Mouse (Mus musculus) heart, adult 18-20 months (tissue): ENCODE results near the gene Smarca4. TPM values are rescaled to one million over a fixed set of nuclear protein-coding genes. Genes with fewer than 3 reads are reported as not detected.
"Not testable (repeated sequence)": the region's sequence is repeated elsewhere in the genome, so short reads cannot be mapped to it uniquely, and the experiment has no call there.

Source experiments
- DNase-seq, 2 experiments: peaks; one replicate each; pipeline ENCODE4 v3.0.0; 2021 to 2022; ENCODE audit warnings: mixed read lengths in 1 of 2
- long read RNA-seq, 2 experiments: library from polyadenylated mRNA; stranded (forward); transcript quantifications; one replicate each; pipeline ENCODE4 v2.0.0; 2021
- total RNA-seq, 2 experiments: library from RNA; stranded (reverse); gene quantifications; 2 replicates each; pipeline ENCODE4 v1.2.3; 2021

Smarca4 gene
- 10 to 100 TPM; 45.7 to 50.8 TPM for total RNA-seq
- long read RNA-seq, experiment 1, full-length matches to known transcripts: 3 of 35 reads
- long read RNA-seq, experiment 1, partial matches to known transcripts: 25 of 35 reads
- long read RNA-seq, experiment 1, other reads (novel, unspliced or antisense): 7 of 35 reads
- long read RNA-seq, experiment 2, partial matches to known transcripts: 12 of 14 reads
- long read RNA-seq, experiment 2, other reads (novel, unspliced or antisense): 2 of 14 reads

DNA sequence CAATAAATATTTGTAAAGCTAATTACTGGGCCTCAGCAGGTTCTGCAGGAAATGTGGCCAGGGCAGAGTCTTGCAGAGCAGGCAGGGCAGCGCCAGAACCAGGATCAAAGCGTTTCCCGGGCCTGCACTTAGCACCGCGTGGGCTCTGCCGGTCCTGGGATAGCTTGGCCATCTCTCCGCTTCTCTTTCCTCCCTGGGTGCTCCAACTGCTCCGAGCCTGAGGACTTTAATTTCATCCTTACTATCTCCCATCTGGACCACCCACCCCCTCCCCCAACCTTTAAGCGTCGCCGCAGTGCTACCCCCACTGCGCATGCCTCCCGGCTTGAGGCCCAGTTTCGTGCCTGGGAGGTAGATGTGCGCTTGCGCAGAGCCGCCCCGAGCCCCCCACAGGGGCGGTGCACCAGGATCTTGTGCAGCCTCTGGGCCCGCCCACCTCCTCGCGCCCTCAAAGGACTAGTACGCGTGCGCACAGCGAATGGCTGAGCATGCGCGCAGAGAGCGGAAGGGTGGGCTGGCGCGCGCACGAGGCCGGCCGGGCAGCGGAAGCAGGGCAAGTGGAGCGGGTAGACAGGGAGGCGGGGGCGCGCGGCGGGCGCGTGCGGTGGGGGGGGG lies at the start of gene Smarca4:
TSS of gene Smarca4 (plus strand) at position 553 of the 615 bp plus-strand sequence.
- peak; percentile 99 to 100 for DNase-seq

DNA sequence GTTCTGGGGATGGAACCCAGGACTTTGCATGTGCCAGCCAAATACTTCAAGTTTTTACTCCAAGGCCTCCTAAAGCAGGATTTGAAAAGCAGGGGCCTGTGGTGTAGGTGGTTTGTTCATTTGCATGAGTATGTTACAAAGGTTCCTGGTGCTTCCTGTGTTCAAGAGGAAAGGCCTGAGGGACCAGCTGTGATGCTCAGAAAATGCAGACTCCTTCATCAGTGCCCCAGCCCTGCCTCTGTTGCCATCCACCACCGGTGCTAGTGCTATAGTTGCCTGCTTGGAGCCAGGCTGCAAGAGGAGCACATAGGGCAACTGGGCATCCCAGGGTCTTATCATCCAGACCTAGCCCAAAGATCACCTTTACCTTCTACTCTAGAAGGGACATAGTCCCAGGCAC lies 49.4 kb upstream of the Smarca4 start:
- DNase-seq: no peak

DNA sequence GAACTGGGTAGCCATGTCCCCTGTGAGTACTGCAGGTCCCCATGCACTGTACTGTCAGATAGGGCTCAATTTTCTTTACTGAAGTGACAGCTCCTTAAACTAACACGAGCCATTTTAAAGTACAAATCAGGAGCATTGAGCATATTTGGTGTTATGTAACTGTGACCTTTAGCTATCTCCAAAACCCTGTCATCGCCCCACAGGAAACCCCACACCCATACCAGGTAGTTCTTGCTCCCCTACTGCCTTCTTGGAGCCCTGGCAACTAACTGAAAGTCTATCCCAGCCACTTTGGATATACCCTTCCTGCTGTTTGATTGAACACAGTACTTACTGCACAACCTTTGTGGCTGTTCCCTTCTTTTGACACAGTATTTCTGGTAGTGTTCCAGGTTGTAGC lies 48.9 kb upstream of the Smarca4 start:
- DNase-seq: no peak

DNA sequence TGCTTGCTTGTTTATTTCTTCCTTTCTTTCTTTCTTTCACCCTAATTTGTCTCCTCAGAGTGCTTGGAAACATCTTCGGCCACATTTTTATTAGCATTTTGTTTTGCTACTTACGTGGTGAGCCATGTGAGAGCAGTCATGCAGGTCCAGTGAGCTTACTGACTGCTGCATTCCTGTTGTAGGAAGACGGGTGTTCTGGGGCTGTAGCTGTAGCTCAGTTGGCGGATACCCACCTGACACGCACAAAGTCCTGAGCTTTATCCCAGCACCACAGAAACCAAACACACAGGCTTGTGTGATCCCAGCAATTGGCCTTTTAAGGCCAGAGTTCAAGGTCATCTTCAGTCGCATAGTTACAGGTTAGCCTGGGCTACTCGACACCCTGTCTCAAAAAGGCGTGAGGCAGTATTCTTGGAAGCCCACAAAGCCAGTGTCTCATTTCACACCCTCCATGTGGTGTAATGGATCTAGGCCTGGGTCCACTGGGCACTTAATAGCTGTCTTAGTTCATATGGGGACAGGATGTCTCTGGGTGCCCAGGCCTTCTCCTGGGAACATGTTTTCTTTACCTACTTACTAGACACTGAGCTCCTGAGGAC lies 47.2 kb upstream of the Smarca4 start:
- DNase-seq: no peak

DNA sequence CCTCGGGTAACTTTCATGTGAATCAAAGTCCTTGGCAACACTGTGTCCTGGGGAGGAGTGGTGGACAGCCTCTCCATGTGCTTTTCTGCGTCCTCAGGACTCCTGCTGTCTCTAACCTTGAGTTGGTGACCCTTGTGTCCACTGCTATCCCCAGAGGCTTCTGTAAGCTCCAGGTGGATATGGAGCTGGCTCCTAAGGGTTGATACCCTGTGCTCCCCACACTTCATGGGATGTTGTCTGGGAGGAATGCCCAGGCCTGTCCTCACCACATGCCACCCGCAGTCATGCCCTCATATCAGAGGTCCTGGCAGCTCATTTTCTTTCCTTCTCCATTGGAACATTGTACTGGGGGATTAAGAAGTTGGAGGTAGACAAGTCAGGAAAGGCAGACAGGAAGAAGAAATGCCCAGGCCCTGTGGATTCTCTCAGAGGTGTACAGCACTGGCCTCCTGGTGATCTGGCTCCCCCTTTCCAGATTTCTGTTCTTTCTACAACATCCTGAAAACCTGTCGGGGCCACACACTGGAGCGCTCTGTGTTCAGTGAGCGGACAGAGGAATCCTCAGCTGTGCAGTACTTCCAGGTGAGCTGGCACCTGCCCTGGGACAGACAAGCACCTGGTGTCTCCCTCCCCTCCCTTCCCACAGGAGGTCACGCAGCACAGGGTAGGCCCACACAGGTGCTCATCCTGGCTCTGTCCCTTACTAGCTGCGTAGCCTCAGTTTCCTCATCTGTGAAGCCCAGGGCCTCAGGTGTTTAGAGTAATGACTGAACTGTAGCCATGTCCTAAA lies 41.8 kb upstream of the Smarca4 start:
- peak in 1 of 2 experiments; percentile 63 for DNase-seq

DNA sequence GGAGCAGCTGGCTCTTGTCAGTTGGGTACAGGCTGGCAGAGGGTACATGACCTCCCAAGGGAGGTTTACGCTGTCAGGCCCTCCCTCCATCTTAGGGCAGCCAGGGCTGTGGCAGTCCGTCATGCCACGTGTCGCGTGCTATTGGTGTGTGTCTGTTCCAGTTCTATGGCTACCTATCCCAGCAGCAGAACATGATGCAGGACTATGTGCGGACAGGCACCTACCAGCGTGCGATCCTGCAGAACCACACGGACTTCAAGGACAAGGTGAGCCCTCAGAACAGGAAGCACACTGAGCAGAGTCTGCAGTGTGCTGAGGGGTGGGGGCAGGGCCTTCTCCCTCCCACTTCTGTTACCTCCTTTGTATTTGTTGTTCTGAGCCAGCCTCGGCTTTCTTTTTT lies 40.7 kb upstream of the Smarca4 start:
- no peak for DNase-seq

DNA sequence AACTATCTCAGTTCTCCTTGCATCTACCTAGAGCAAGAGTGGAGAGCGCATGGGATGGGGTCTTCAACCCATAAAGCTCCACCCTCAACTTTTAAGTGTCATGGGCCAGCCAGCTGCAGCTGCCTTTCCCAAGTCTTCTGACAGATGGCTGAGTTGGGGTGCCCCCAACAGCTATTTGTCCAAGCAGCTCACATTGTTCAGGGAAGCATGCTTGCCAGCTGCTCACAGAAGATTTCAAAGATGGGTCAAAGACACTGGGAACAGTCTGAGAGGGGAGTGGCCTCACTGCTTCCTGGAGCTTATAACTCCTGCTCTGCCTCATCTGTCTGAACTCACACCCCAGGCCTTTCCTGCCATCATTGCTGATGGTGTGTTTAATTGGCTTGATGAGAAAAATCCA lies 39.7 kb upstream of the Smarca4 start:
- no peak for DNase-seq

DNA sequence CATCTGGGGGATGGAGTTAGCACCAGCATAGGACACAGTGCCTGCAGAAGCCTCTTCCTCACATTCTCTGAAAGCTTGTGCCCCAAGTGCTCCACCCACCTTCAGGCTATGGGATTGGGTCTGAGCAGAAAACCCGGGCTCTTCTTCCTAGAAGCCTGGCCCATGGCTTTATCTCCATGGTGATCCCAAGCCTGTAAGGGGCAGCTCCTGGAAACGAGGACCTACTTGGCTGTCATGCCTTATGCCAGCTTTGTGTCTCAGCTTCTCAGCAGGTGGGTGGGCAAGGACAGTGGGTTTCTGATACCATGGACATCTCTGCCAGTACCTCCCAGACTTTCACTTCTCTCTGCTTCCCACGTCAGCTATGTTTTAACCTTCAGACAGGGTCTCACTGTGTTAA lies 37.7 kb upstream of the Smarca4 start:
- no peak for DNase-seq

DNA sequence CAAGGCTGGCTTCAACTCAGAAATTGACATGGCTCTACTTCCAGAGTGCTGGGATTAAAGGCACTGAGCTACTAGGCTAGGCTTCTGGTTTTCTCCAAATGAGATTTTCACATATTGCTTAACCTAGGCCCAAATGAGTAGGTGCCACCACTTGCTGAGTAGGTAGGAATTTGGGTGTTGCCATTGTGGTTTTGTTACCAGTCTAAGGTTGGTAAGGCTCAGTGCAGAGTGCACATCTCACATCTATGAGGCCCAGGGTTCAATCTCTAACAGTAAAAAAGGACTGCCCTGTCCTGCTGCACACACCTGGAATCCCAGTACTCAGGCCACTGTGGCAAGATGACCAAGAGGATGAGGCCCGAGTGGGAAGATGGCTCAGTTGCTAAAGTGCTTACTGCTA lies 30.6 kb upstream of the Smarca4 start:
- no peak for DNase-seq

DNA sequence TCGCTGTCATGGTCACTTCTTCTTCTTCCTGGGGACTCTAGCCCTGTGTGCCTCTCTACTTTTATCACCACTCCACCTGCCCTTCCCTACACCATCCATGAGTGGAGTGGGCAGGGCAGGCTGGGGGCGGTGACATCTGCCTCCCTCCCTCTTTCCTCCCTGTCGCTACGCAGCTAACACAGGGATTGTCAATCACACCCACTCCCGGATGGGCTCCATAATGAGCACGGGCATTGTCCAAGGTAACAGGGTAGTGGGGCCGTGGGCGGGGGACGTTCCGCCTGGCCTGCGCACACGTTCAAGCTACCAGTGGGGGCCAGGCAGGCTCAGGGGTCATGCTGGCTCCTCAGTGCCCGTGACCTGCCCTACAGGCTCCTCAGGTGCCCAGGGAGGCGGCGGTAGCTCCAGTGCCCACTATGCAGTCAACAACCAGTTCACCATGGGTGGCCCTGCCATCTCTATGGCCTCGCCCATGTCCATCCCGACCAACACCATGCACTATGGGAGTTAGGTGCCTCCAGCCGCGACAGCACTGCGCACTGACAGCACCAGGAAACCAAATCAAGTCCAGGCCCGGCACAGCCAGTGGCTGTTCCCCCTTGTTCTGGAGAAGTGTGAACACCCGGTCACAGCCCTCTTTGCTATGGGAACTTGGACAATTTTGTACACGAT lies 28.2 kb upstream of the Smarca4 start:
- DNase-seq: no peak

DNA sequence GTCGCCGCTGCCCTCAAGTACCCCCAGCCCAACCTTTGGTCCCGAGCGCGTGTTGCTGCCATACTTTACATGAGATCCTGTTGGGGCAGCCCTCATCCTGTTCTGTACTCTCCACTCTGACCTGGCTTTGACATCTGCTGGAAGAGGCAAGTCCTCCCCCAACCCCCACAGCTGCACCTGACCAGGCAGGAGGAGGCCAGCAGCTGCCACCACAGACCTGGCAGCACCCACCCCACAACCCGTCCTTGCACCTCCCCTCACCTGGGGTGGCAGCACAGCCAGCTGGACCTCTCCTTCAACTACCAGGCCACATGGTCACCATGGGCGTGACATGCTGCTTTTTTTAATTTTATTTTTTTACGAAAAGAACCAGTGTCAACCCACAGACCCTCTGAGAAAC lies 27.6 kb upstream of the Smarca4 start:
- no peak for DNase-seq

DNA sequence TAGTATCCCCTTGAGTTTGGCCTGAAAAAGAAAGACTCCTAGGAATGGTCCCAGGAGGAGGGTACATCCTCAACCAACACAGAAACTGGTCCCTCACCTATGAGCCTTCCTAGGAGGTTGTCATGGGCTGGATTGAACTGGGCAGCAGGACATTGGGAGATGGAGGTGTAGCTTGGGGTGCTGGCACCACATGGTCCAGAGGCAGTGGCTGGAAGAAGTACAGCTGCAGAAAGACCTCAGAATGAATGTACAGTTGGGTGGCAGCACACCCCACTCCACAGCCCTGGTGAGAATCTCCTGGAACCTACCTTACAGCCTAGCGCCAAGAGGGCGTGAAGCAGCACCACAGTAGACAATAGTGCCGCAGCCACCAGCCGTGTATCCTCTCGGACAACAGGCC lies 26.4 kb upstream of the Smarca4 start:
- no peak for DNase-seq

DNA sequence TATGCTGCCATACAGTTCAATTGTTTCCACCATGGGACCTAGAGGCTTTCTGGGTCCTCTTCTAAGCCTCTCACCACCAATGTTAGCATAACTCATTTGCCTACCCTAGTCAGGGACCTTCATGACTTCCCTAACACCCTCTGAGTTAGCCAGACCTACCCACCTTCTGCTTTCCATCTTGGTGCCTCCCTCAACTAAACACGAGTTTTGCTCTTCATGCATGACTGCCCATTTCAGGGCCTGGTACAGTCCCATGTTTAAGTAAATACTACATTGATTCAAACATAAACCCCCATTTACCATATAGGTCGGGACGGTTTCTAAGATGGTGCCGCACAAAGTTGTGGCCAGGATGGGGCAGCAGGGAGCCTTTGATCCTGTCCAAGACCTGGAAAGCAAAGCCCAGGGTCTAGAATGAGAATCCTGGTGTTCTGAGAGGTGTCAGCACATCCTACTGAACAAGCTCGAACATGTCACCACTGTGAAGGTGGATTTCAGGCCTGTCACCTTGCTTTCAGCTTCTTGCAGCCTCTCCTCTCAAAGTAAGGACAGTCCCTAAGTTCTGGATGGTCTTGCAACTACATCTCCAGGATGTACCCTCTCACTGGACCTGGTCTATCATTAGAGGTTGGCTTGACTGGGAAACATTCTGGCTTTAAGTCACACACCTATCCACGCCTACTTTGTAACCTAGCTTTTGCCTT lies 24.7 kb upstream of the Smarca4 start:
- DNase-seq: no peak

DNA sequence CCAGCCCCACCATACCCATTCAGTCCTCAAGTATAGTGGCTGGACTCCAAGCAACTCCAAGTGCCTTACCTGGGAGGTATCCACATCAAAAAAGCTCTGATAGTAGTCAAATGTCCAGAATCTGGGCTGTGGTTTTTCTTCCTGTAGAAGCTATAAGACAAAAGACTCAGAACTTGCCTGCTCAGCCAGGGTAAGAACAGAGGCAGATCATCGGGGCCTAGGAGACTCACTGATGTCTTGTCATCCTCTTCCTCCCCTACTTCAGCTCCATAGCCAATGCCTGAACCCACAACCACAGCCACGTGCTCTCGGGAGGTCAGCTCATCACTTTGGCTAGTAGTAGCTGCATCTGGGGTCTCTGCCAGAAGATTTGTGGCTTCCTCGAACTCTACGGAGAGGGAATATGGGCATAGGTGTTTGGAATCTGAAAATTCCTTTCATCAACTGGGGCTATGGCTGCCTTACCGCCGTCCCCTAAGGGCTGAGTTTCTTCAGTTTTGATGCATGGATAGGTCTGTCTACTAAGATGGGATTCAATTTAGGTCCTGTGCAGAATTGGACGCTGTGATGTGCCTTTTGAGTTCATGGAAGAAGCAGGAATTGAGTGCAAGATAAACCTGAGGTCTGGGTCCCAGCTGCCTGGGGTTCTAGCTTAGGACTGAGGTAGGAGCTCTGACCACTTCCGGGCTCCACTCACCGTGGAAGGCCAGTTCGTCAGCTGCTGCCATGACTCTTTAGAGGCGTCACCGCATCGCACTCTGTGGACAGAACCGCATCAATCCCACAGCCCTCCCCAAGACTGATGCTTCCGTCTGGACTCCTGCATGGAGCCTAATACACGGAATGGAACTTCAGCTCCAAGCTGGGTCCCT lies 23.9 kb upstream of the Smarca4 start:
- DNase-seq: no peak

DNA sequence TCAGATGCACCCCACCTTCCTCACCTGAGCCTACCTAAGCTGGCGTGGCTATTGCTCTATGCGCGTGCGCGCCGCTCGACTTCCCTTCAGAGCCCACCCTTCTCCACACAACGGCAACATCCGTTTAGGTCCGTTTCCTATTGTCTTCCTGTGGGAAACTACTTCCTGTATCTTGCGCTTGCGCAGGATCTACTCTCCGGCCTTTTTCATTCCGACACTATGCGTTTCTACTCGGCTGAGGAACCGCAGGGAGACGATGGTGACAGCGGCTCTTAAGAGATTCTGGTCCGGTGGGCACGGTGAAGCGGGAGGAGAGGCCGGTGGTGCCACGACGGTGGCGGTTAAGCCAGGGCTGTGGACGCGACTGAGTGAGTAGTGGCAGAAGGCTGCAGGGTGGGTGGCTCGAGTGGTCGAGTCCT lies 23.3 kb upstream of the Smarca4 start, which contains the start of the genes Timm29 and Yipf2:
TSS of gene Timm29 (plus strand) at position 20 of the 419 bp plus-strand sequence.
TSS of gene Yipf2 (minus strand) at position 126 of the 419 bp plus-strand sequence.
- DNase-seq: peak; percentile 94 to 96

DNA sequence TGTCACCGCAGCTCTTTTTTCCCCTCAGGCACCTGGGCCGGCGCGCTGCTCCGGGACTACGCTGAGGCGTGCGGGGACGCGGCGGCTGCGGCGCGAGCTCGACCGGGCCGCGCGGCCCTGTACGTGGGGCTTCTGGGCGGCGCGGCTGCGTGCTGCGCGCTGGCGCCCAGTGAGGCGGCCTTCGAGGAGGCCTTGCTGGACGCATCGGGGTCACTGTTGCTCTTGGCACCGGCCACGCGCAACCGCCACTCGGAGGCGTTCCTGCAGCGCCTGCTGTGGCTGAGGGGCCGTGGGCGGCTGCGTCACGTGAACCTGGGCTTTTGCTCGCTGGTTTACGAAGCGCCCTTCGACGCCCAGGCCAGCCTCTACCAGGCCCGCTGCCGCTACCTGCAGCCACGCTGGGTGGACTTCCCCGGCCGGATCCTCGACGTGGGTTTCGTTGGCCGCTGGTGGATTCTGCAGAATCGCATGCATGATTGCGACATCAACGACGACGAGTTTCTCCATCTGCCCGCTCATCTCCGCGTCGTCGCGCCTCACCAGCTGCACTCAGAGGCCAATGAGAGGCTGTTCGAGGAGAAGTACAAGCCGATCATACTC lies 22.7 kb upstream of the Smarca4 start:
- DNase-seq: peak; percentile 41 to 50

DNA sequence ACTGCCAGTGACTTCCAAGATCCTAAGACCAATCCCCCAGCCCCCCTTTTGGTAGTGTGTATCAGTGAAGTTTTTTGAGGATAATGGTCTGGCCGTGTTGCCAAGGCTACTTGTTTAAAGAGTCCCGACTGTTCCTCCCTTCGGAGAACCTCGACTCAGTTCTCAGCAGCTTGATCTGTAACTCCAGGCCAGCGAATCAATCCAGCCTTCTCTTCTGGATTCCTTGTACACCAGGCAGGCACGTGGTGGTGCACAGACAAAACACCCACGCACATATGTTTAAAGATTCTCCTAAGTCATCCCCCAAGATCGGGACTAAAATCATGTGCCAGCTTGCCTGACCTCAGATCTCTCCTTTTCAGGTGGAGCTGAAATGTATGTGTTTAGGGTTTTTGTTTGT lies 21.6 kb upstream of the Smarca4 start:
- not testable (repeated sequence) for DNase-seq

DNA sequence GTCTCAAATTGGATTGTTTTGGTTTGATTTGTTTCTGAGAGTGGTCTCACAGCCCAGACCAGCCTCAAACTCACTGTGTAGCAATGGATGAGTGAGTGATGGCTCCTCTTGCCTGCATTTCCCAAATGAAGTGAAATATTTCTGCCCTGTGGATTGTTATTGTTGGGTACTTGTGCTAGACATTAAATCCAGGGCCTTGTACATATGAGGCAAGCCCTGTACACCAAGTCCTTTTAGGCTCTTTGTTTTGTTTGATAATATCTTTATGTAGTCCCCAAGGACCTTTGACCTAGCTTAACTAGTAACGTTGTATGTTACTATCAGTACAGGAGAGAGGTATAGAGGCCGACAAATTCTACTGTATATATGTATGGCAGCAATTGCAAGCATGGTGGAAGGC lies 21.1 kb upstream of the Smarca4 start:
- DNase-seq: no peak

DNA sequence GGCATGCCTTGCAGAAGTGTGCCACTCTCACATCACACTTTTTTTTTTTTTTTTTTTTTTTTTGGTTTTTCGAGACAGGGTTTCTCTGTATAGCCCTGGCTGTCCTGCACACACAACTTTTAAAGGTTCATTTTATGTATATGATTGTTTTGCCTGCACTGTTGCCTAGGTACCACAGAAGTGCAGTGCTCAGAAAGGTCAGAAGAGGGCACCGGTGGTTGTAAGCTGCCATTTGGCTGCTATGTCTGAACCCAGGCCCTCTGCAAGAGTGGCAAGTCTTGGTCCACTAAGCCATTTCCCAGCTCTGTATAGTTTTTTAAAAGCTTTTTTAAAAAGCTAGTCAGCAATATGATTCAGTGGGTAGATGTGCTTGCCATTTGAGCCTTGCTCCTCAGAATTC lies 17.8 kb upstream of the Smarca4 start:
- no peak for DNase-seq

DNA sequence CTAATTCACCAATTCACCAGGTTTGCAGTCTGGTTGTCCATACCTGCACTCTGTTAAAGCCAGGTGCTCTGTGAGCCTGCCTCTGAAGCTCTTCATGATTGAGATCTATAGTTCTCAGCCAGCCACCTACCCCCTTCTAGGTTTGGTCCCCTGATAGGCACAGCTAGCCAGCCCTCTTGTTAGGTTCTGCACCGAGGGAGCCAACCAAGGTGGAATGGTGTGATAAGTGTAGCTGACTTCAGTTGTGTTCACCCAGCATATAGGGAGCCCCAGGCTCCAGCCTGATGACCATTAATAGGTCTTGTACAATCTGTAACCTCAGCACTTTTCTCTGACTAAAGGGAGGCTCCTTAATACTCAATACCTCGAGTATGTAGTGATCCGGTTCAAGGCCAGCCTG lies 15.8 kb upstream of the Smarca4 start:
- DNase-seq: no peak
